Mouse (Mus musculus): ENCODE measurements around the gene Ggt5. TPM values are rescaled to one million over a fixed set of nuclear protein-coding genes. Genes with fewer than 3 reads are reported as not detected.

Gene Ggt5
- polyA plus RNA-seq, 1 experiment from 2014 or later = 1.9 TPM

DNA sequence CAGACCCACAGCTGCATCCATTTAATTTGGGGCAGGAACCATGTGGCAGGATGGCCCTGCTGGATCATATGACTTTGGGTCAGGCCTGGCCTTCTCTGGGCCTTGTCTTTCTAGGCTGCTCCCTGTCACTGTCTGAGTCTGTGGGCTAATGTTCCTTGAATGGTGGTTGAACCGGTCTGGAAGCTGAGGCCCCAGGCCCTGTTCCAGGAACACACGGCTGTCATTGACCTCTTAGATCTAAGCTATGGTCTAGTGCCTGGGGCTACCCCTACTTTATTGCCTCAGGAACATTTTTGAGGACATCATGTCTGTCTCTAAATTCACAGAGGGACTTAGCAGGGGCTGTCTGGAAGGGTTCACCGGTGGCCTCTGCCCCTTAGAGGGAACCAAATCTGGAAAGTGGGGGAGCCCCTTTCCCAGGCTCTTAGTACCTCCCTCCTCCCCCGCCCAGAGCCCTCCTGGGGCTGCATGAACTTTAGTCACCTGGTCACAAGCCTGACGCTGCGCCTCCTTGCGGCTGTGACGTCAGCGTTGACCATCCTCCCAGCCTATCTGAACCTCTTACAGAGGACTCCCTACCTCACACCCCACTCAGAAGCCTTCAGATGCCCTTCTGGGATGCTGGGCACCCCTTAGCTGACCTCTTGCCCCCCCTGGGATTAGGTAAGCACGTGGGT is 18.0 kb upstream of the Ggt5 start:
- 37% methylated on average over 10 of the region's 10 CpGs for WGBS
- no peak overlapping the region for H3K27ac ChIP-seq
- H3K4me3 ChIP-seq = no peak overlapping the region
- no peaks in the 10 kb centered on the region for H3K36me3 ChIP-seq
- H3K9ac ChIP-seq = no peak overlapping the region
- no peaks in the 10 kb centered on the region for H3K9me3 ChIP-seq
- H3K27me3 ChIP-seq = peaks cover 12% of the 10 kb centered on the region
- no peak overlapping the region for H3K4me2 ChIP-seq
- no peaks in the 10 kb centered on the region for H3K4me1 ChIP-seq (replicated peaks)
- no peak for ATAC-seq (ENCODE audit: low FRiP score)

GRCm38 (mm10) chr10:75571937-75572336 is 17.2 kb upstream of the Ggt5 start:
- Histone ChIP-seq H3K9ac (no peak overlapping the region), H3K4me1 (replicated peaks) (no peaks in the 10 kb centered on the region), H3K36me3 (no peaks in the 10 kb centered on the region), H3K27ac (no peak overlapping the region), H3K27me3 (peaks cover 12% of the 10 kb centered on the region), H3K4me3 (no peak overlapping the region), H3K9me3 (no peaks in the 10 kb centered on the region), H3K4me2 (no peak overlapping the region)
- ATAC-seq (ENCODE audit: low FRiP score) = no peak
- WGBS = 44% methylated on average over 9 of the region's 9 CpGs

GRCm38 (mm10) chr10:75573181-75573580 is 16.0 kb upstream of the Ggt5 start:
- Histone ChIP-seq H3K27ac (no peak overlapping the region), H3K9me3 (no peaks in the 10 kb centered on the region), H3K4me1 (replicated peaks) (no peaks in the 10 kb centered on the region), H3K4me2 (no peak overlapping the region), H3K27me3 (peaks cover 12% of the 10 kb centered on the region), H3K4me3 (no peak overlapping the region), H3K9ac (no peak overlapping the region), H3K36me3 (no peaks in the 10 kb centered on the region)
- ATAC-seq (ENCODE audit: low FRiP score) = no peak
- 53% methylated on average over 10 of the region's 10 CpGs for WGBS

DNA sequence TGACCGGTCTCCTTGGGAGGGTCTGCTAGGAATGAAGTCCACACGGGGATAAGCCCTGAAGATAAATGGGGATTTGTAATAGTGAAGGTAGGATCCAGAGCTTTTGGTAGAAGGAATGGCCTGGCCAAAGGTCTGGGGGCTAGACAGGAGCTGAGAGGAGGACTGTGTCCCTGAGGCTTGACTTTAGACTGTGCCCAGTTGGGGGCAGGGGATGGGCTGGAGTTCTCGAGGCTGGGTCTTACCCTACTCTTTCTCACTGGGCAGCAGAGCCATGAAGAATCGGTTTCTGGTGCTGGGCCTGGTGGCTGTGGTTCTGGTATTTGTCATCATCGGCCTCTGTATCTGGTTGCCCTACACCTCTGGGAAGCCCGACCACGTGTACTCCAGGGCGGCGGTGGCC is 15.2 kb upstream of the Ggt5 start:
- H3K4me2 ChIP-seq = no peak overlapping the region
- no peak overlapping the region for H3K9ac ChIP-seq
- peaks cover 6% of the 10 kb centered on the region; the same call in 1 of the 2 replicates for H3K27me3 ChIP-seq
- 93% methylated on average over 9 of the region's 9 CpGs for WGBS
- no peak overlapping the region for H3K4me3 ChIP-seq
- no peaks in the 10 kb centered on the region for H3K36me3 ChIP-seq
- no peaks in the 10 kb centered on the region for H3K4me1 ChIP-seq (replicated peaks)
- H3K27ac ChIP-seq = no peak overlapping the region
- no peaks in the 10 kb centered on the region for H3K9me3 ChIP-seq
- ATAC-seq (ENCODE audit: low FRiP score) = no peak

GRCm38 (mm10) chr10:75579129-75579528 is 10.0 kb upstream of the Ggt5 start:
- 87% methylated on average over 6 of the region's 6 CpGs for WGBS
- H3K36me3 ChIP-seq = no peaks in the 10 kb centered on the region
- no peaks in the 10 kb centered on the region for H3K9me3 ChIP-seq
- H3K27me3 ChIP-seq = 0 out of 2 replicates have a peak, but pooled peaks cover 2% of the 10 kb centered on the region
- no peak overlapping the region for H3K4me2 ChIP-seq
- no peak overlapping the region for H3K9ac ChIP-seq
- ATAC-seq (ENCODE audit: low FRiP score) = no peak
- H3K4me1 ChIP-seq (replicated peaks) = no peaks in the 10 kb centered on the region
- H3K27ac ChIP-seq = no peak overlapping the region
- H3K4me3 ChIP-seq = no peak overlapping the region

DNA sequence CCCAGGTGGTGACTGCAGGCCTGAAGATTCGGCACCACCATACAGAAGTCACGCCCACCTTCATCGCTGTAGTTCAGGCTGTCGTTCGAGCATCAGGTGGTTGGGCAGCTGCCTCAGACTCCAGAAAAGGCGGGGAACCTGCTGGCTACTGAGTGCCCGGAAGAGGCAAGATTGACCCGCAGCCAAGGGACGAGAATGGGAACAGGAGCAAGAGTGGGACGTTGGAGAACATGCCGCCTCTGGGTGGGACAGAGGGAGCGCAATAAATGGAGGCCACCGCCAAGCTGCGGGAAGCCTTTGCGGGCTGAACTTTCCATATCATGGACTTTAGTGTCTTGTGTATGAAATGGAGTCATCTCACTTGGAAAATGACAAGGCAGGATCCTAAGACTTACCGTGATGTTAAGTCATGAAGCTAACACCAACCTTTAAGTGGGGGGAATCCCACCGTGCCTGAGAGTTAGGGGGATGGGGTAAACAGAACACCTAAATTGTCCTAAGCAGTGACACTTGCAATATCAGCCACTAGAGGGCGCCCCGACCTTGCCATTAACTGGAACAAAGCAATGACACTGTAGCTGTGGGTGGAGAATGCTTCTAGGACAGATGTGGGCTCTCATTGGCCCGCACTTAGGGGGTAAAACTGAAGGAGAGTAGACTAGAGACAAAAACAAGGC is 3.1 kb upstream of the Ggt5 start:
- WGBS = 30% methylated on average over 20 of the region's 20 CpGs
- Histone ChIP-seq H3K27me3 (peaks cover 9% of the 10 kb centered on the region), H3K4me1 (replicated peaks) (peaks cover 15% of the 10 kb centered on the region), H3K4me2 (peak overlapping the region; percentile 32), H3K9me3 (no peaks in the 10 kb centered on the region), H3K27ac (0 out of 2 replicates have a peak overlapping the region, but pooled peaks have one; percentile 6), H3K9ac (no peak overlapping the region), H3K4me3 (no peak overlapping the region), H3K36me3 (no peaks in the 10 kb centered on the region)
- peak; percentile 82 for ATAC-seq (ENCODE audit: low FRiP score)

DNA sequence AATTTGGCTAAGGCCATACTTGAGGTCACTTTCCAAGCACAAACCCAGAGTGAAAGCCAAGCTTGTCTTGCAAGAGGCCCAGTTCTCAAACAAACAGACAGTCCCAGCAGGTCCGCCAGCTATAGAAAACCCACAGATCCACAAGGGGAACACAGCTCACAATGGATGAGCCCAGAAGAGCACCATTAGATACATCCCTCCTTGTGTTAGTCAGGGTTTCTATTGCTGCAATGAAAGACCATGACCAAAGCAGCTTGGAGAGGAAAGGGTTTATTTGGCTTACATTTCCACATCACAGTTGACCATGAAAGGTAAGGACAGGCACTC is 2.6 kb upstream of the Ggt5 start:
- no peaks in the 10 kb centered on the region for H3K36me3 ChIP-seq
- whole genome bisulfite sequencing = 84% methylated on average over 1 of the region's 1 CpGs
- H3K27me3 ChIP-seq = peaks cover 9% of the 10 kb centered on the region
- no peak overlapping the region for H3K9ac ChIP-seq
- H3K9me3 ChIP-seq = no peaks in the 10 kb centered on the region
- H3K4me1 ChIP-seq (replicated peaks) = peaks cover 15% of the 10 kb centered on the region
- H3K4me3 ChIP-seq = no peak overlapping the region
- peak; percentile 55 for ATAC-seq (ENCODE audit: low FRiP score)
- H3K27ac ChIP-seq = 0 out of 2 replicates have a peak overlapping the region, but pooled peaks have one; percentile 6
- H3K4me2 ChIP-seq = no peak overlapping the region

DNA sequence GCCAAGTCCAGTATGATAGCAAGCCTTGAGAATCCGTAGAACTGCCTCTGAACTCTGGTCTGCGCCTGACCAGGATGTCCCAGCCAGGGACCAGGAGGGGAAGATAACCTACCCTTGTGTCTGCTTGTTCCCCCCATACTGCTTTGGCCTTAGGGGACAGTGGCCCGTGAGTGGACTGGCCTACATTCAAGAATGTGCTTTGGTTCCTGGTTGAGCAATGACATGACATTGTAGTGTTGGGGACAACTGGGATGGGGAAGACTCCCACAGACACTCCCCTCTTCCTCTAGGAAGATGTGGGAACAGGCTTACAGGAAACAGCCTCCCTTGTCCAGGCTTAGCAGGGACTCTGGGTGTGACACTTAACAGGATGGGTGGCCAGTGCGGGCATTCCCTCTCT is 1.4 kb upstream of the Ggt5 start:
- Histone ChIP-seq H3K4me3 (no peak overlapping the region), H3K9ac (no peak overlapping the region), H3K4me2 (no peak overlapping the region), H3K4me1 (replicated peaks) (peaks cover 15% of the 10 kb centered on the region), H3K27ac (no peak overlapping the region), H3K27me3 (peaks cover 9% of the 10 kb centered on the region), H3K9me3 (no peaks in the 10 kb centered on the region), H3K36me3 (no peaks in the 10 kb centered on the region)
- 87% methylated on average over 4 of the region's 4 CpGs for WGBS
- no peak for ATAC-seq (ENCODE audit: low FRiP score)

DNA sequence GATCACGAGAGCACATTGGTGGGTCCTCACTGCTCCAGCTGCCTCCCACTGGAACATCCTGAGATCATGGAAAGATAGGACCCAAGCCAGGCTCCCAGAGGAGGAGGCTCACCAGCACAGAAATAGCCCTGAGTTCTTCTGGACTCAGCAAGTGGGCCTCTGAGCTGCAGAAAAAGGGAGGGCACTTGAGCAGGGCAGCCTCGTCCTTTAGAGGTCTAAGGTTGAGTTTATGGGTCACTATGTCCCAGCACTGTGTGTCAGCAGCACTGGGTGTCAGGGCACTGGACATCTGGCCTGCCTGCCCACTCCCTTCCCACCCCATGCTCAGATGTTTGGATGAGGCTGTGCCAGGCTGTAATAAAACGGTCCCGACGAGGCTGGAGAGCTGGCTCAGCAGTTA is 804 bp upstream of the Ggt5 start:
- 64% methylated on average over 5 of the region's 5 CpGs for WGBS
- Histone ChIP-seq H3K9me3 (no peaks in the 10 kb centered on the region), H3K4me2 (no peak overlapping the region), H3K27me3 (peaks cover 7% of the 10 kb centered on the region), H3K4me1 (replicated peaks) (peaks cover 15% of the 10 kb centered on the region), H3K9ac (no peak overlapping the region), H3K27ac (no peak overlapping the region), H3K4me3 (no peak overlapping the region), H3K36me3 (no peaks in the 10 kb centered on the region)
- no peak for ATAC-seq (ENCODE audit: low FRiP score)

DNA sequence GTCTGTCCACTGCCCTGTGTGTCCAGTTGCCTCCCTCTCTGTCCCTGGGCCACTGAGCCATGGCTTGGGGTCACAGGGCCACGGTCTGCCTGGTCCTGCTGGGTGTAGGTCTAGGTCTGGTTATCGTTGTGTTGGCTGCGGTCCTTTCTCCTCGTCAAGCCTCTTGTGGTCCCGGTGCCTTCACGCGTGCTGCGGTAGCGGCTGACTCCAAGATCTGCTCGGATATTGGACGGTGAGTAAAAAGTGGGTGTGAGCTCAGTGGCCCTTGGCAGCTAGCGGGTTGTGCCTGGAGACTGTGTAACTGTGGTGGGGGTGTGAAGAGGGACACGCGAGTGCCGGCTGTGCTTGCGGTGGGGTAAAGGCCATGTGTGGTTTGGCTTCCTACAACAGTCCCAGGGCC is 511 bp downstream of the Ggt5 start:
- ATAC-seq (ENCODE audit: low FRiP score) = no peak
- peak overlapping the region; percentile 19; the same call in 1 of the 2 replicates for H3K9ac ChIP-seq
- peaks cover 7% of the 10 kb centered on the region for H3K27me3 ChIP-seq
- H3K4me3 ChIP-seq = no peak overlapping the region
- no peak overlapping the region for H3K4me2 ChIP-seq
- no peaks in the 10 kb centered on the region for H3K36me3 ChIP-seq
- no peak overlapping the region for H3K27ac ChIP-seq
- peaks cover 15% of the 10 kb centered on the region for H3K4me1 ChIP-seq (replicated peaks)
- H3K9me3 ChIP-seq = no peaks in the 10 kb centered on the region
- 81% methylated on average over 16 of the region's 16 CpGs for WGBS

DNA sequence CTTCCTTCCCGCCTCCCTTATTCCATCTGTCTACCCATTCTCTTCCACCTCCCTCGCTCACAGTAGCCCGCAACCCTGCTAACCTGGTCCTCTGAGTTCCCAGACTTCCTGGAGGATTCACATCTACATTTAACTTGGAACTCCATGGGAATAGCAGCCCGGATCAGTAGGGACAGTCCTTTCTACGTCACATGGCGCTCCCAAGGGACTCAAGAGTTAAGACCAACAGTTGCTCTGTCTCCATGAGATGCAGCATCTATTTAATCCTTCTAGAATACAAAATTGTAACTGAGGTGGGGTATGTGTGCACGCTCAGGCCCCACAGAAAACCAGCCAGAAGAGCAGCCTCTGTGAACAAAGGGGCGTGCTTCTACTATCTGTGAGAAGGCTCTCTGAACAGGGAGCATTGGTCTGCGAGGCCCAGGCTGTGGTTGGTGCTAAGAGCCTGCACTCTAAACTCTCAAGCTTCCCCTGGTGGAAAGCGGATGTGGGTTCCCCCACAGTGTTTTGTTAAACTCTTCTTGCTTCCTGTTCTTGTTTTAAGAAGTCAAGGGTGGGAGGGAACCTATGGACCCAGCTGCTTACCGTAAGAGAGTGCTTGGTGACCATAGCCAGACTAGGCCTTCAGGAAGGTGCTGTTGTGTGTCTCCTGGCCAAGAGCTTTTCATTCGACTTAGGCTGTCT is 2.2 kb downstream of the Ggt5 start:
- Histone ChIP-seq H3K9me3 (no peaks in the 10 kb centered on the region), H3K4me3 (no peak overlapping the region), H3K4me2 (no peak overlapping the region), H3K4me1 (replicated peaks) (peaks cover 9% of the 10 kb centered on the region), H3K27me3 (no peaks in the 10 kb centered on the region), H3K36me3 (no peaks in the 10 kb centered on the region), H3K27ac (no peak overlapping the region), H3K9ac (no peak overlapping the region)
- ATAC-seq (ENCODE audit: low FRiP score) = no peak
- WGBS = 79% methylated on average over 12 of the region's 12 CpGs

- 86% methylated on average over 7 of the region's 7 CpGs for WGBS
- ATAC-seq (ENCODE audit: low FRiP score) = no peak
- no peaks in the 10 kb centered on the region for H3K36me3 ChIP-seq
- H3K9ac ChIP-seq = no peak overlapping the region
- peaks cover 9% of the 10 kb centered on the region for H3K4me1 ChIP-seq (replicated peaks)
- no peaks in the 10 kb centered on the region for H3K27me3 ChIP-seq
- H3K27ac ChIP-seq = no peak overlapping the region
- H3K9me3 ChIP-seq = no peaks in the 10 kb centered on the region
- H3K4me2 ChIP-seq = no peak overlapping the region
- no peak overlapping the region for H3K4me3 ChIP-seq
Measured at GRCm38 (mm10) chr10:75592585-75592984, 3.4 kb downstream of the Ggt5 start.

All from hindbrain, embryonic 13.5 days (tissue).